20 mouse cellular contexts compared by ENCODE assay signal in genomic region chr12:48388192-48388812, GRCm38 (mm10).
"Had no signal": no experiment of that assay in that cellular context is flagged by ENCODE, and none has a peak within 500 bp of the region (broad histone marks: within the 10 kb centered on the region; RNA-seq: fewer than 3 reads in every experiment).

No protein-coding gene starts in this region.

- DNase-seq: kidney, adult 11 months; kidney, adult 8-10 months; kidney, postnatal 10 days; kidney, postnatal 36 days; layer of hippocampus, postnatal 36 days; left cerebral cortex, postnatal 4 days; liver, postnatal 0 days; lung, embryonic 14.5 days; lung, postnatal 36 days; thymus, adult 18-20 months; thymus, postnatal 36 days had no signal

- H3K9me3 ChIP-seq: kidney, embryonic 15.5 days; limb, embryonic 12.5 days; limb, embryonic 15.5 days; megakaryocyte, embryonic 14.5 days; midbrain, embryonic 12.5 days had no signal

- H3K4me1 ChIP-seq: kidney, embryonic 15.5 days; limb, embryonic 12.5 days; limb, embryonic 15.5 days; megakaryocyte, embryonic 14.5 days; midbrain, embryonic 12.5 days had no signal

- ATAC-seq: liver, postnatal 0 days; lung, postnatal 0 days had no signal

- H3K36me3 ChIP-seq: kidney, embryonic 15.5 days; limb, embryonic 12.5 days; limb, embryonic 15.5 days; midbrain, embryonic 12.5 days had no signal

- H3K9ac ChIP-seq: kidney, embryonic 15.5 days; limb, embryonic 12.5 days; limb, embryonic 15.5 days; liver, embryonic 14.5 days; liver, postnatal 0 days; lung, embryonic 14.5 days; midbrain, embryonic 12.5 days had no signal

- H3K4me3 ChIP-seq: kidney, embryonic 15.5 days; left cerebral cortex, adult 2 months; limb, embryonic 12.5 days; limb, embryonic 15.5 days; megakaryocyte, embryonic 14.5 days; midbrain, embryonic 12.5 days had no signal

- H3K27me3 ChIP-seq: kidney, embryonic 15.5 days; limb, embryonic 12.5 days; limb, embryonic 15.5 days; megakaryocyte, embryonic 14.5 days; midbrain, embryonic 12.5 days had no signal

- H3K27ac ChIP-seq: kidney, embryonic 15.5 days; left cerebral cortex, adult 2 months; limb, embryonic 12.5 days; limb, embryonic 15.5 days; liver, embryonic 14.5 days; midbrain, embryonic 12.5 days had no signal

- H3K4me2 ChIP-seq: kidney, embryonic 15.5 days; limb, embryonic 12.5 days; limb, embryonic 15.5 days; liver, embryonic 11.5 days; lung, embryonic 14.5 days; midbrain, embryonic 12.5 days had no signal
